In the genomic region with DNA sequence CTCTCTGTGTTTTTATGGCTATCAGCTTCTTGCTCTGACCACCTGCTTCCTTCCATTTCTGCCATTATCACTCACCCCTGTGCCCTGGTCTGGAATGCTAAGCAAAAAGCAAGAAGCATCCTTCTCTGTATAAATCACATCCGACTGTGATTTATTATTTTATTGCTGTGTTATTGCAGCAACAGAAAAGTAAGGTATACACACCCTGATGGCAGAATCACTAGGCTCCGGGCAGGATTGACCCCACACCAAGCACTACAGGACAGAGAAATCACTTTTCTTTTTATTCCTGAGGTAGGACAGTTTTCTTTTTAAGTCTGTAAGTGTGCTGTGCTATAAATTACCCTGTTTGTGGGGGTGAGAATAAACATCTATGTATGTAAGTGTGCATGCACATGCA, we compare ENCODE assay signal across 32 mouse cellular contexts.
"Had no signal": no experiment of that assay in that cellular context is flagged by ENCODE, and none has a peak within 500 bp of the region (broad histone marks: within the 10 kb centered on the region; RNA-seq: fewer than 3 reads in every experiment).

No protein-coding gene starts in this region.

- H3K36me3 ChIP-seq: limb, embryonic 10.5 days; limb, embryonic 12.5 days; limb, embryonic 13.5 days; limb, embryonic 15.5 days; liver, embryonic 12.5 days; liver, embryonic 13.5 days; liver, embryonic 15.5 days; lung, embryonic 15.5 days; midbrain, embryonic 10.5 days; midbrain, embryonic 12.5 days; midbrain, embryonic 13.5 days; midbrain, embryonic 15.5 days; neural tube, embryonic 12.5 days had no signal

- H3K4me1 ChIP-seq: limb, embryonic 10.5 days; limb, embryonic 12.5 days; limb, embryonic 13.5 days; limb, embryonic 15.5 days; liver, embryonic 12.5 days; liver, embryonic 13.5 days; liver, embryonic 15.5 days; lung, embryonic 15.5 days; megakaryocyte, embryonic 14.5 days; midbrain, embryonic 10.5 days; midbrain, embryonic 12.5 days; midbrain, embryonic 13.5 days; midbrain, embryonic 15.5 days; neural tube, embryonic 12.5 days had no signal

- DNase-seq: left cerebral cortex, postnatal 4 days; liver; liver, embryonic 13.5 days; liver, postnatal 0 days; lung, adult 18-20 months; lung, adult 2 months; lung, embryonic 14.5 days; lung, postnatal 10 days; lung, postnatal 14 days; lung, postnatal 36 days; lung, postnatal 4 days; midbrain, embryonic 14.5 days had no signal

- H3K27ac ChIP-seq: limb, embryonic 10.5 days; limb, embryonic 12.5 days; limb, embryonic 13.5 days; limb, embryonic 15.5 days; liver, embryonic 12.5 days; liver, embryonic 13.5 days; liver, embryonic 14.5 days; liver, embryonic 15.5 days; lung, embryonic 15.5 days; macrophage; midbrain, embryonic 10.5 days; midbrain, embryonic 12.5 days; midbrain, embryonic 13.5 days; midbrain, embryonic 15.5 days; neural tube, embryonic 12.5 days had no signal

- ATAC-seq: liver, embryonic 12.5 days; liver, postnatal 0 days; lung, postnatal 0 days; midbrain, embryonic 13.5 days; midbrain, embryonic 15.5 days; midbrain, embryonic 16.5 days had no signal

- H3K27me3 ChIP-seq: limb, embryonic 12.5 days; limb, embryonic 13.5 days; limb, embryonic 15.5 days; liver, embryonic 12.5 days; liver, embryonic 13.5 days; liver, embryonic 15.5 days; lung, embryonic 15.5 days; megakaryocyte, embryonic 14.5 days; midbrain, embryonic 12.5 days; midbrain, embryonic 13.5 days; midbrain, embryonic 15.5 days; neural tube, embryonic 12.5 days had no signal

- H3K9me3 ChIP-seq: limb, embryonic 10.5 days; limb, embryonic 12.5 days; limb, embryonic 13.5 days; limb, embryonic 15.5 days; liver, embryonic 12.5 days; liver, embryonic 13.5 days; liver, embryonic 15.5 days; lung, embryonic 15.5 days; midbrain, embryonic 10.5 days; midbrain, embryonic 12.5 days; midbrain, embryonic 13.5 days; midbrain, embryonic 15.5 days; neural tube, embryonic 12.5 days had no signal

- H3K9ac ChIP-seq: limb, embryonic 12.5 days; limb, embryonic 13.5 days; limb, embryonic 15.5 days; liver, embryonic 12.5 days; liver, embryonic 13.5 days; liver, embryonic 14.5 days; liver, embryonic 15.5 days; liver, postnatal 0 days; lung, embryonic 14.5 days; lung, embryonic 15.5 days; midbrain, embryonic 12.5 days; midbrain, embryonic 13.5 days; midbrain, embryonic 15.5 days; neural tube, embryonic 12.5 days had no signal

- H3K4me2 ChIP-seq: limb, embryonic 12.5 days; limb, embryonic 13.5 days; limb, embryonic 15.5 days; liver, embryonic 11.5 days; liver, embryonic 12.5 days; liver, embryonic 13.5 days; liver, embryonic 15.5 days; lung, embryonic 14.5 days; lung, embryonic 15.5 days; midbrain, embryonic 11.5 days; midbrain, embryonic 12.5 days; midbrain, embryonic 13.5 days; midbrain, embryonic 15.5 days; neural tube, embryonic 12.5 days had no signal

- H3K4me3 ChIP-seq: limb, embryonic 10.5 days; limb, embryonic 12.5 days; limb, embryonic 13.5 days; limb, embryonic 15.5 days; liver, embryonic 12.5 days; liver, embryonic 13.5 days; liver, embryonic 15.5 days; lung, embryonic 15.5 days; megakaryocyte, embryonic 14.5 days; midbrain, embryonic 10.5 days; midbrain, embryonic 12.5 days; midbrain, embryonic 13.5 days; midbrain, embryonic 15.5 days; myocyte; neural tube, embryonic 12.5 days had no signal
